Mouse (Mus musculus): ENCODE measurements around the gene Ndel1. TPM values are rescaled to one million over a fixed set of nuclear protein-coding genes. Genes with fewer than 3 reads are reported as not detected.

Gene Ndel1
- total RNA-seq, 2 experiments from 2014 or later: 96.7 to 99.5 TPM

- no peak for DNase-seq (ENCODE audit: low spot score in 2 of 2)
- intact Hi-C loops (cut with DNase I): no loop called here
Measured at GRCm38 (mm10) chr11:68897838-68898237, 26.2 kb upstream of the Ndel1 start.

GRCm38 (mm10) chr11:68897120-68897519, 25.5 kb upstream of the Ndel1 start:
- DNase-seq (ENCODE audit: low spot score in 2 of 2): peak in 1 of 2 experiments; percentile 34
- intact Hi-C loops (cut with DNase I): no loop called here

- no peak for DNase-seq (ENCODE audit: low spot score in 2 of 2)
- intact Hi-C loops (cut with DNase I): no loop called here
Measured at GRCm38 (mm10) chr11:68896247-68896646, 24.6 kb upstream of the Ndel1 start.

GRCm38 (mm10) chr11:68893911-68894464, 22.3 kb upstream of the Ndel1 start:
- intact Hi-C loops (cut with DNase I): no loop called here
- DNase-seq (ENCODE audit: low spot score in 2 of 2): no peak

- intact Hi-C loops (cut with DNase I): no loop called here
- DNase-seq (ENCODE audit: low spot score in 2 of 2): no peak
Measured at GRCm38 (mm10) chr11:68892233-68892832, 20.7 kb upstream of the Ndel1 start.

- intact Hi-C loops (cut with DNase I): no loop called here
- DNase-seq (ENCODE audit: low spot score in 2 of 2): no peak
Measured at GRCm38 (mm10) chr11:68891823-68892222, 20.2 kb upstream of the Ndel1 start.

- intact Hi-C loops (cut with DNase I): no loop called here
- no peak for DNase-seq (ENCODE audit: low spot score in 2 of 2)
Measured at GRCm38 (mm10) chr11:68890625-68891024, 19.0 kb upstream of the Ndel1 start.

GRCm38 (mm10) chr11:68888653-68889052, 17.0 kb upstream of the Ndel1 start:
- intact Hi-C loops (cut with DNase I): no loop called here
- DNase-seq (ENCODE audit: low spot score in 2 of 2): no peak

GRCm38 (mm10) chr11:68888253-68888652, 16.6 kb upstream of the Ndel1 start, which contains the start of gene Rnf222:
Gene Rnf222 (plus strand): TSS chr11:68888553.
- intact Hi-C loops (cut with DNase I): no loop called here
- no peak for DNase-seq (ENCODE audit: low spot score in 2 of 2)

GRCm38 (mm10) chr11:68886091-68886490, 14.4 kb upstream of the Ndel1 start:
- no peak for DNase-seq (ENCODE audit: low spot score in 2 of 2)
- intact Hi-C loops (cut with DNase I): no loop called here

GRCm38 (mm10) chr11:68884368-68884767, 12.7 kb upstream of the Ndel1 start:
- intact Hi-C loops (cut with DNase I): no loop called here
- DNase-seq (ENCODE audit: low spot score in 2 of 2): no peak

- intact Hi-C loops (cut with DNase I): no loop called here
- DNase-seq (ENCODE audit: low spot score in 2 of 2): no peak
Measured at GRCm38 (mm10) chr11:68883843-68884242, 12.2 kb upstream of the Ndel1 start.

- intact Hi-C loops (cut with DNase I): no loop called here
- no peak for DNase-seq (ENCODE audit: low spot score in 2 of 2)
Measured at GRCm38 (mm10) chr11:68882107-68882506, 10.4 kb upstream of the Ndel1 start.

GRCm38 (mm10) chr11:68878811-68879210, 7.2 kb upstream of the Ndel1 start:
- no peak for DNase-seq (ENCODE audit: low spot score in 2 of 2)
- intact Hi-C loops (cut with DNase I): no loop called here

- peak; percentile 54 to 71 for DNase-seq (ENCODE audit: low spot score in 2 of 2)
- intact Hi-C loops (cut with DNase I): no loop called here
Measured at GRCm38 (mm10) chr11:68874841-68875240, 3.2 kb upstream of the Ndel1 start.

- DNase-seq (ENCODE audit: low spot score in 2 of 2): no peak
- intact Hi-C loops (cut with DNase I): no loop called here
Measured at GRCm38 (mm10) chr11:68871277-68871676, 381 bp downstream of the Ndel1 start.

GRCm38 (mm10) chr11:68864544-68865189, 7.0 kb downstream of the Ndel1 start:
- intact Hi-C loops (cut with DNase I): no loop called here
- DNase-seq (ENCODE audit: low spot score in 2 of 2): peak in 1 of 2 experiments; percentile 15

- intact Hi-C loops (cut with DNase I): no loop called here
- no peak for DNase-seq (ENCODE audit: low spot score in 2 of 2)
Measured at GRCm38 (mm10) chr11:68863631-68864091, 8.0 kb downstream of the Ndel1 start.

GRCm38 (mm10) chr11:68862260-68862659, 9.4 kb downstream of the Ndel1 start:
- intact Hi-C loops (cut with DNase I): no loop called here
- no peak for DNase-seq (ENCODE audit: low spot score in 2 of 2)

- intact Hi-C loops (cut with DNase I): no loop called here
- no peak for DNase-seq (ENCODE audit: low spot score in 2 of 2)
Measured at GRCm38 (mm10) chr11:68859943-68860593, 11.6 kb downstream of the Ndel1 start.

Data from left cerebral cortex, postnatal 14 days (tissue).